Mouse (Mus musculus) liver, postnatal 0 days (tissue): ENCODE results near the gene Vmn1r183.

Experiments used
- CTCF ChIP-seq: sonication (generic); IDR thresholded peaks from 2 replicates; pipeline ENCODE4 v1.5.1; 2016; ENCODE audit warnings: antibody characterized with exemption, low read depth
- EP300 ChIP-seq: IDR thresholded peaks from 2 replicates; pipeline ENCODE4 v1.6.1; 2016; ENCODE audit warnings: antibody characterized with exemption, low read depth, mild to moderate bottlenecking

DNA sequence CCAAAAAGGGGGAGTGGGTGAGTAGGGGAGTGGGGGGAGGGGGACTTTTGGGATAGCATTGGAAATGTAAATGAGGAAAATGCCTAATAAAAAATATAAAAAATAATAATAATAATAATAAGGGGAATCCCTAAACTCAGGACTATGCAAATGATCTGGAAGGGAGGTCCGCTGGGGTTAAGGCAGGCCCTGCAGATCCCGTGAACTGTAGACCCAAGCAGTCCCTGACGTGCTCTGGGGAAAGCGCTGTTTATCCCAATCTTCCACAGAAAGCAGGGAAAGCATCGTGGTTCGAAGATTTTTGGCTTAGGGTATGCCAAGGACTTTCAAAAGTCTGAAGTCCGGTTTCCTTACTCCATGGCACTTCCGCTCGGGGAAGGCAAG, 58.7 kb downstream of the Vmn1r183 start:
- TF ChIP-seq EP300 (no peak), CTCF (no peak)
